Mouse (Mus musculus) lung, adult 2 months (tissue): ENCODE data around the gene Mcam.

ENCODE experiments used
- CTCF ChIP-seq: fragments of 200-500 bp; IDR thresholded peaks from 2 replicates; pipeline ENCODE4 v1.5.1; 2011; ENCODE audit warnings: mild to moderate bottlenecking, low read length, control low read depth; ENCODE audit not compliant: insufficient read depth
- POLR2A ChIP-seq: fragments of 200-500 bp; IDR thresholded peaks from 2 replicates; pipeline ENCODE4 v1.6.1; 2011; ENCODE audit warnings: low read depth, mild to moderate bottlenecking, control low read depth, low read length, borderline replicate concordance; ENCODE audit errors: extremely low read depth

GRCm38 (mm10) chr9:44177405-44177804, 43.1 kb downstream of the Mcam start:
- TF ChIP-seq POLR2A = no peak
- no peak for TF ChIP-seq CTCF
